Mouse (Mus musculus) heart, postnatal 36 days (tissue): ENCODE measurements around the gene Hbb-bs. TPM values are rescaled to one million over a fixed set of nuclear protein-coding genes. Genes with fewer than 3 reads are reported as not detected.
A peak's percentile ranks its signal among the peaks of the same experiment; 100 is the strongest.
"Not testable (repeated sequence)": the region's sequence is repeated elsewhere in the genome, so short reads cannot be mapped to it uniquely, and the experiment has no call there.

ENCODE experiments used
- DNase-seq, 2 experiments: peaks; one replicate each; pipeline ENCODE4 v3.0.0; 2021 to 2022
- intact Hi-C: fragments of 180-260 bp; cut with DNase I; formaldehyde crosslinking; loops from one replicate; pipeline ENCODE4 v1.15.1; 2025
- total RNA-seq, 2 experiments: library from RNA; stranded (reverse); gene quantifications; 2 replicates each; pipeline ENCODE4 v1.2.3; 2021

The Hbb-bs gene
- over 10,000 TPM in 1 of 2 experiments, 1,000 to 10,000 TPM in 1; 9,168 to 11,645 TPM for total RNA-seq

DNA sequence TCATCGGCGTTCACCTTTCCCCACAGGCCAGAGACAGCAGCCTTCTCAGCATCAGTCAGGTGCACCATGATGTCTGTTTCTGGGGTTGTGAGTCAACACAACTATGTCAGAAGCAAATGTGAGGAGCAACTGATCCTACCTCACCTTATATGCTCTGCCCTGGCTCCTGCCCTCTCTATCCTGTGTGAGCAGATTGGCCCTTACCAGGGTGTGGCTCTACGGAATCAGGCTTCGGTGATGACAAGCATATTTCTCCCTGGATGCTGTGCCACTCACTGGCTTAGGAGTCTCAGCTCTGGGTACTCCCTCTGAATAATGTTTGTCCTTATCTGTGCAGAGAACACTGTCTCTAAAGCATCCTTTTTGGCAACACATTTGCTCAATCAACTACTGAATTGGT is at the start of gene Hbb-bs:
Hbb-bs (minus strand) TSS at position 289 of the 400 bp plus-strand sequence.
- no peak for DNase-seq
- intact Hi-C loops: no loop called here

DNA sequence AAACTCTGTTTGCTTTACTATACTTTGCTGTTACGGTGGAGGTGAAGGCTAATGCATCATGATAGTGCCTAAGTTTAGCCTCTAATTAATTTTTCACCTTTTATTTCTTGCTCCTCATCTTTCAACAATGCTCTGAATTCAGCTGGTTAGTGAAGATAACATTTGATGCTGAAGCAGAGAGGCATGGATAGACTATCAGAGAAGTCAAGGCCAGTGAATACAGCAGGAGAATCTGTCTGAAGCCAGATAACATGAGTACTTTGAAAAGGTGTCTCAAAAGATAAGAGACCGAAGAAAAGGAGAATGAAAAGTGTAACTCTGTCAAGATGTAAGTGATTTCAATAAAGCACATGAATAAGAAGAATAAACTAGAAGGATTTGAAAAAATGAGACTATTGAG is 49.2 kb upstream of the Hbb-bs start:
- DNase-seq: no peak
- intact Hi-C loops: no loop called here

DNA sequence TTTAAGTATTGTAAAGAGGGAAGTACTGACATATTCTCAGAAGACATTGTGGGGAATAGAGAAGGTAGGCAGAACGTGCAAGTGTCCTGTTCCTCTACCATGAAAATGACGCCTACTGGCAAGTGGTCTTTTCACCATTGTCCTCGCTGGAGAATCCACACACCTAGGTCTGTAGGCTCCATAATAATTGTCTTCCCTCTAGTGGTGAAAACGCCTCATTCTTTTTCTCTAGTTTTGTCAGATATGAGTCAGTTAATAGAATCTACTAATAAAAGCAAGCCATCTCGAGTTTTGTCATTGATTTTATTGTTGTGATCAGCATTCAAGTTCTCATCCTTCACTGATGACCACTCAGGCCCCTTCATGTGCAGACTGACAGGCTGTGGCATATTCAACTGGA is 46.6 kb upstream of the Hbb-bs start:
- intact Hi-C loops: loop anchor here (5.0 kb wide), 1 partner anchor 82 kb away; the partner anchor contains the start of gene Olfr67
- no peak for DNase-seq

DNA sequence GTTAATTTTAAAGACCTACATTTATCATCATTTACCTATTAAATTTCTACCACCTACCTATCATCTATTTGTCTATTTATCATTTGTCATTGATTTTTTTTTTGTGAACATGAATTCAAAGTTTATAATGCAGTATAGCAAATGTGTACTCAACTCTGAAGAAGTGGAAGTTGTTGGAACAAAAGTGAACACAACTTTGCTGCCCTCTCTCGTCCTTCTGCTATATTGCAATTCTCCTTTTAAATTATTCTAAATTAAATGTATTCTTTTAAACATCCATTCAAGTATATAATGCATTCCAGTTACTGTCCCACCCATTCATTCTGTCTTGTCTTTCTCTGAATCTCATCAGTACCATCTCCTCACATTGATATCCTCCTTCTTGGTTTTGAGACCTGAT is 45.2 kb upstream of the Hbb-bs start:
- DNase-seq: no peak
- intact Hi-C loops: loop anchor here (5.0 kb wide), 1 partner anchor 81 kb away; the partner anchor contains the start of gene Olfr67

DNA sequence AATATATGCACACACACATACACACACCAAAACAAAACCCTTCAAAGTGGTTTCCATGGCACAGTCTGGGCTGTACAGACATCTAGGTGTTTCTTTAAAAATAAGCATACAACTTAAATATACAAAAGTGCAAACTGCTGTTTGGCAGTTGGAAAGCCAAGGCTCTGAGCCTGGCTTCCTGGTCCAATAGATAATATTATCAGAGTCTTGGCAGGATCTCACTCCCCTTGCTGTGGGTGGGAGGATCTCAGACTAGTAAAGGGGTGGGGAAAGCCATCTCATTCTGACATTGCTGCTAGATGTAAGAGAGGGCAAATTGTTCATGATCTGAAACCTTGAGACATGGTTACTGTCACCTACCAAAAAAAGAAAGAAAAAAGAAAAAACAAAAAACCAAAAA is 42.8 kb upstream of the Hbb-bs start:
- no peak for DNase-seq
- intact Hi-C loops: loop anchor here (5.0 kb wide), 1 partner anchor 78 kb away; the partner anchor contains the start of gene Olfr67

DNA sequence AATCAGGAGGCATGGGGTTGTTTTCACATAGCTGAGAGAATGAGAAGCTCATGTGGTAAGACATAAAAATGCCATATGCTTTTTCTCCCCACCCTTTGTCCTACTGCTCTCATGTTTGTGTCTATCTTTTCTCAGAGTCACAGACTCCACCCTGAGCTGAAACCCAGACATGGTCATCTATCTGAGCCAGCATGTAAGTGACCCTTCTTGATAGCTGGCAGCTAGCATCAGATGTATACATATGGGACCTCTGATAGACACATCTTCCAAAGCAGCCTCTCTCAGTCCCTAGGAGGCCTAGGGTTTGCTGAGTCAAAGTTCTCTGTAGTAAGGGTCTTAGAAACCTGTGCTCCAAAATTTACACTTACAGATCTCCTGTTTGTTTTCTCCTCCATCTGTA is 37.8 kb upstream of the Hbb-bs start:
- intact Hi-C loops: no loop called here
- DNase-seq: no peak

DNA sequence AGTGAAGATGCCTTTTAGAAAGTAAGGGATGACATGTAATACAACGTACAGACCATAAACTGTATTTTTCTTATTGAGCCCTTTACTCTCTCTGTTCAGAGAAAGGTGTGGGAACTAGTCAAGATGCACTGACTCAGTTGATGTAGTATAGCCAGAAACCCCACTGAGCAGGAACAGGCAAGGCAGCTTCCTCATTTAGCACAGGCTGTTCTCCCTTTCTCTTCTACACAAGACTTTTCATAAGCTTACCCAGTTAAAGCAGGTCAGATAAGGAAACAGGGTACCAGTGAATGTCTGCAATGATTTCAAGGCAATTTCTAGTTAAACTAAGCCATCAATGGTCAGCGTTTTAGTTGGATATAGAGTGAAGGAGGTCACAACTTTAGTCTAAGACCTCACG is 33.6 kb upstream of the Hbb-bs start:
- DNase-seq: no peak
- intact Hi-C loops: no loop called here

DNA sequence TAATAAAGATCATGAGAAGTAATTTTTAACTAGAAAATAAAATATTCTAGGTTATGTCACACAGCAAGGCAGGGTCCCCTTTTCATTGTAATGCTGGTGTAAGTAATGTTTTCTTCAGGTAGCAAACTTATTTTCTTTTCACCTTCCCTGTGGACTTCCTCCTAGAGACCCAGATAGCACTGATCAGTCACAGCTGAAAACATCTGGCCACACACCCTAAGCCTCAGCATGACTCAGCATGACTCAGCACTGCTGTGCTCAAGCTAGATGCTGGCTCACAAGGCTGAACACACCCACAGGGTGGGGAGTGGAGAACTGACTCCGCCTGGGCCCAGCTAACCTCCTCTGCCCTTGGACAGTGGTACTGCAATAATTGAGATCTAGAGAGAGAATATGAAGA is 33.0 kb upstream of the Hbb-bs start:
- intact Hi-C loops: no loop called here
- peak; percentile 18 to 38 for DNase-seq

DNA sequence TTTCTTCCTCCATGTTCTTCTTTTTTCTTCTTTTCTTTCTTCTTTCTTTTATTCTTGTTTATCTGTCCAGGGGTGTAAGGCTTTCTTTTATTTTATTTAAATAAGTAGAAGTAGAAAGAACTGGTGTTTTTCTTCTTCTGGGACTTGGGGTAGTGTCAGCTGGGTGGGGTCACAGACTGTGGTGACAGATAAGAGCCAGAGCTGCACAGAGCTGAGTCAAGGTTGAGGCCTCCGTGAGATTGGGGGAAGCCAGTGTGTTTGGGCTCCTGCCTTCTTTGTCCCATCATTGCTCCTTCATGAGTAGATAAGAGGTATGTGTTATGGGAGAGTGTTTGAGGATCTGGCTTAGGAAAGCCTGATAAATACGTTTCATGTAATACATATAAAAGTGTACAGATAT is 31.2 kb upstream of the Hbb-bs start:
- DNase-seq: no peak
- intact Hi-C loops: no loop called here

DNA sequence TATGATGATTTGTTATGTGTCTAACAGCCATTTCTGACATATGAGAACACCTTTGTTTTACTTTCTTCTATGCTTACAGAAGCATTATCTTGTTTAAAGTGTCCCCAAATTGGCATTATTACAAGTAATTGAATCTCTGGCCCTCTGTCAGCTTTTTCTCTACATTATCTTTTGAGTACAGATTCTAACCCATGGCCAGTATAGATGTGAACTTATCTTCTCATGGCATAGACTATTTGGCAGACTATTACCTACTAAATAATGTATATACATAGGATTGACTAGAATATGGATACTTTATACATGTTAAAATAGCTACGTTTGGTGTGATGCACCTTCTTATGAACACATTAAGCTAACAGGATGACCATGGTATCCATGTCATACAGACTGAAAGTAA is 26.8 kb upstream of the Hbb-bs start:
- intact Hi-C loops: no loop called here
- DNase-seq: no peak

DNA sequence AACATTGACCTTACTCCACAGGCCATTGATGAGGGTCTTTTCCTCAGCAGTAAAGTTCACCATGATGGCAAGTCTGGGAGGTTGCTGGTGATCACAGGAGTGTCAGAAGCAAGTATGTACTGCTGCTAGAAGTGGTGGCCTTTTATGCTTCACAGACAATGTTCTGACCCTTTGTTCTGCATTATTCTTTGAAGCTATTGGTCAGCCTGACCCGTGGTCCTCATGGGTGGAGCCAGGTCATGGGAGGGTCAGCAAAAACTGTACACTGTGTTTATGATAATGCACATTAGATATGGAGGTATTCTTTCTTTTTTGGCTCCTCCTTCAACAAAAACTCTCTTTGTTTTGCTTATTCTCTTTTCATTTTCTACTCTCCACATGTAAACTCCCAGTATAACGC is 25.2 kb upstream of the Hbb-bs start, which contains the start of gene Hbb-y:
Hbb-y (minus strand) TSS at position 127 of the 400 bp plus-strand sequence.
- no peak for DNase-seq
- intact Hi-C loops: no loop called here

DNA sequence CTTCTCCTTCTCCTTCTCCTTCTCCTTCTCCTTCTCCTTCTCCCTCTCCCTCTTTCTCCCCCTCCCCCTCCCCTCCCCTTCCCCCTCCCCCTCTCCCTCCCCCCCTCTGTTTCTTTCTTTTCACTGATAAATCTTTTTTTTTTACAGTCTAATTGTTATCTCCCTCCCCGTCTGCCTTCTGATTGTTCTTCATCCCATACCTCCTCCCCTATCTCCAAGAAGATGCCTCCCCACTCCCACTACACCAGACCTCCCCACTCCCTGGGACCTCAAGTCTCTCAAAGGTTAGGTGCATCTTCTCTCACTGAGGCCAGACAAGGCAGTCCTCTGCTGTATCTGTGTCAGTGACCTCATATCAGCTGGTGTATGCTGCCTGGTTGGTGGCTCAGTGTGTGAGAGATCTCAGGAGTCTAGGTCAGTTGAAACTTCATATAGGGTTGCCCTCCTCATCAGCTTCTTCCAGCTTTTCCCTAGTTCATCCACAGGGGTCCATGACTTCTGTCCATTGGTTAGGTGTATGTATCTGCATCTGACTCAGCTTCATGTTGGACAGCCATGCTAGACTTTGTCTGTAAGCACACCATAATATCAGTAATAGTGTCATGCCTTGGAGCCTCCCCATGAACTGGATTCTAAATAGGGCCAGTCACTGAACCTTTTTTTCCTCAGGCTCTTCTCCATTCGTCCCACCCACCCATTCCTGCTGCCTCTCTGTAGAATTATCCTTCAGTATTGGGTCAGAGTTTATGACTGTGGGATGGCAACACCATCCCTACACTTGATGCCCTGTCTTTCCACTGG is 16.8 kb upstream of the Hbb-bs start:
- no peak for DNase-seq
- intact Hi-C loops: no loop called here

DNA sequence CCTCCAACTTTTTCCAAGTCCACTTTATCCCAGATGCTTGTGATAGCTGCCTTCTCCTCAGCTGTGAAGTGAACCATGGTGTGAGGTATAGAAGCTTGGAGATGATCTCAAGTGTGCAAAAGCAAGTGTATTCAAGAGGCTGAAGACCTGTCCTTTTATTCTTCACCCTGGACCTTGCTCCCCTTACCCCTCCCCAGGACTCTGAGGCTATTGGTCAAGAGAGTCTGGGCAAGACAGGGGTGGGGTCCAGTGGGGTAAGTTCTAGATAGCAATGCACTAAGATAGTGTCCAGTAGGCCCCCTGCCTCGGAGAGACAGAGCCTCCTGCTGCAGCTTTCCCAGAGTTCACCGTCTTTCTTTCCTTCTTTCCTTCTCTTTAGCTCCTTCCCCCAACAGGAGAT is 15.1 kb upstream of the Hbb-bs start, which contains the start of gene Hbb-bh1:
Hbb-bh1 (minus strand) TSS at position 131 of the 400 bp plus-strand sequence.
- DNase-seq: no peak
- intact Hi-C loops: no loop called here

DNA sequence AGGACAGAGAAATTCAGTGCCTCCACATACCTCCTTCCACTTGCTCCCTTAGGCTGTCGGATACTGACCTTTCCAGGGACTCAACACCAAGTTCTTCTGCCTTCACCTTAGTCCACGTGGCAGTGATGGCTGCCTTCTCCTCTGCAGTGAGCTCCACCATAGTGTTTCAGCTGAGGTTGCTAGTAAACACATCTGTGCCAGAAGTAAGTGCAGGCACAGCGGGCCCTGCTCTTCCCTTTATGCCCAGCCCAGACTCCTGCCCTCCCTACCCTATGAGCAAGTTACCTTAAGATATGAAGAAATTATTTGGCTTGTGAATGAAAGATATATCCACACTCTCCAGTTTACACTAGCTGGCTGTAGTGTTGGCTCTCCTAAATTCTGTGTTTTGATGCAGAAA is 12.4 kb upstream of the Hbb-bs start, which contains the start of gene Hbb-bh2:
Hbb-bh2 (minus strand) TSS at position 253 of the 400 bp plus-strand sequence.
- no peak for DNase-seq
- intact Hi-C loops: no loop called here

DNA sequence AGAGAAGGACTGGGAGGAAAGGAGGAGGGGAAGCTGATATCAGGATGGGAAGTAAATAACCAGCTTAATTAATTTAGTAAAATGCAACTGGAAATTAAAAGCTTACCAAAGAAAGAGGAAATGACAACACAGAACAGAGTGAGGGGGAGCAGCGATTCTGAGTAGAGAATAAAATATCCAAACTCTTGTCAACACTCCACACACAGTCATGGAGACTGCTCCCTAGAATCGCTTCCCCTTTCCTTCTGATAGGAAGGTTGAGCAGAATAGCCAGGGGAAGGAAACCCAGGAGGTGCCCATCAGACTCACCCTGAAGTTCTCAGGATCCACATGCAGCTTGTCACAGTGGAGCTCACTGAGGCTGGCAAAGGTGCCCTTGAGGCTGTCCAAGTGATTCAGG is 757 bp downstream of the Hbb-bs start:
- intact Hi-C loops, DNase-seq: not testable (repeated sequence)

DNA sequence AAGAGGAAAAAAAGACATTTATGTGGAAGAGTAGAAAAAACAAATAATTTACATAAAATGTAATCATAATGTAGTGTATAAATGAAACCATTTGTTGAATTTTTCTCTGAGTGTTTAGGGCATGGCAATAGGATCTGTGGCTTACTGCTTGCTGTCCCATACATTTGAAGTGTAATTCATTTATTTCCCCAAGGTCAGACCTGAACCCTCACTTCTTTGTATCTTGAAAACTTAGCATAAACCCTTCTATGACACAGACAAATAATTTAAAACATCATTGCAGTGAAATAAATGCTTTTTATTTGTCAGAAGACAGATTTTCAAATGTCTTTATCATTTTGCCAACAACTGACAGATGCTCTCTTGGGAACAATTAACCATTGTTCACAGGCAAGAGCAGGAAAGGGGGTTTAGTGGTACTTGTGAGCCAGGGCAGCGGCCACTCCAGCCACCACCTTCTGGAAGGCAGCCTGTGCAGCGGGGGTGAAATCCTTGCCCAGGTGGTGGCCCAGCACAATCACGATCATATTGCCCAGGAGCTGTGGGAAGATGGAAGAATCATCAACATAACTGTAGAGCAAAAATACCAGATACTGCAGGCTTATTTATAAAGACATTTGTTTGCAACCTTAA is 1.5 kb downstream of the Hbb-bs start:
- no peak for DNase-seq
- intact Hi-C loops: no loop called here

DNA sequence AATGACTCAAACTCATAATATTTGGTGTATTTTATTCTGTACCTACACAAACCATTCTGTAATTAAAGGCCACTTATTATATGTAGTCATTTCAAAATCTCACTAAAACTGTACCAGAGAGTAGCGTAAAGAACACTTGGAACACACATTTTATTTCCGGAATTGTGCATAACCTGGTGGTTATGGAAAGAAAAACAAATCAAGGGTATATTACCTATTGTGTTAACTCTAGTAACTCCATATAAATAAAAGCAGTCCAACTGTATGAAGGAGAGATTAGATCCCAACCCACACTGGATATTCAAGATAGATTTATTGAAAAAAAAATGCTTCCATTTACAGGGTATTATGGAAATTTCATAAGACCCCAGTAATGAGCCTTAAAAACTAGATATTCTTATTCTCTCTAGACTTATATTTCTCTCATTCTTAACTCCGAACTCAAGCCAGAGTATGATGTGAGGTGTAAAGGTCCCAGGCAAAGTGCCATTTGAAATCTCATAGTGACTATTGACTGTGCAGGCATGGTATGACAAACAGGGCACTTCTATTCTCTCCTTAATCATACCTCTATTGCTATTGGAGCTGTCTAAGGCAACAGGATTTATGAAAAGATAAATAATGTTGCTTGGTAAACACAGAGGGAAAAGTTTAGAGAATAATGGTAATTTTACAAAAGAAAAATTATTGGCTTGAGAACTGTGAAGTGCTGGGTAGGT is 2.2 kb downstream of the Hbb-bs start:
- intact Hi-C loops: no loop called here
- no peak for DNase-seq

DNA sequence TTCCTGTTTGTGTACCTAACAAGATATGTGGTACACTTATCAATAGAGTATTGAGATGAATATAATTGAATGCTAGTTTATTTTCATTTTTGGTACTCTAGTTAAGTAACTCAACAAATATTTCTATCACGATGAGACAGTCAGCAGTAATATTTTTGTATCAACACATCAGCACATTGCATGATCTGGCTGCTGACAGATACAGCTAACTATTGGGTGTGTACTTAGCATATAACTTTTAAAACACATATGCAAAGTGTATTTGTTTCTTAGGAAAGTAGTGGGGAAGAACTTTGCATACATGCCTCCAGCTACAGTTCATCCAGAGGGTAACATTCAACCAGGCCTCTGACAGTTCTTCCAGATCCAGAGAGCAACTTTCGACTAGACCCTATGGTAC is 3.3 kb downstream of the Hbb-bs start:
- intact Hi-C loops: no loop called here

DNA sequence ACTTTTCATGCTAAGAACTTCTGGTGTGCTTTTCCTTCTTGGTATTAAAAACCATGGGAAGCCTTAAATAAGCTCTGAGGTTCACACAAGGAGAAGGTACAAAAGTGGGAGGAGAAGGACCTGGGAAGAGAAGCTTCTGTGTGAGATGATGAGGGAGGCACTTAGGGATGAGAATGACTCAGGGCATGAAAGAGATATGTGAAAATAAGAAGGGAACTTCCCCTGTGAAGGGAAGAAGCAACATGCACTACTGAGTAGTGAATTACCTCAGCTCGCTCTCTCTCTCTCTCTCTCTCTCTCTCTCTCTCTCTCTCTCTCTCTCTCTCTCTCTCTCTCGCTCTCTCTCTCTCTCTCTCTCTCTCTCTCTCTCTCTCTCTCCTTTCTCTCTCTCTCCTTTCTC is 12.8 kb downstream of the Hbb-bs start:
- DNase-seq, intact Hi-C loops: not testable (repeated sequence)

More for the DNA sequence above, 3.3 kb downstream of the Hbb-bs start:
- DNase-seq: no peak

DNA sequence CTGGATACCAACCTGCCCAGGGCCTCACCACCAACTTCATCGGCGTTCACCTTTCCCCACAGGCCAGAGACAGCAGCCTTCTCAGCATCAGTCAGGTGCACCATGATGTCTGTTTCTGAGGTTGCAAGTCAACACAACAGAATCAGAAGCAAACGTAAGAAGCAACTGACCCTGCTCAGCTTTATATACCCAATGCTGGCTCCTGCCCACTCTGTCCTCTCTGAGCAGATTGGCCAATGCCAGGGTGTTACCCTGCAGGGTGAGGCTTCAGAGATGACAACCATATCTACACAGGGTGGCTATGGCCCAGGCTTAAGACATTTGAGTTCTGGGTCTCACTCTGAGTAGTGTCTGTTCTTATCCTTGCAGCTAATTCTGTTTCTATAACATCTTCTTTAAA is 14.1 kb downstream of the Hbb-bs start, which contains the start of gene Hbb-bt:
Hbb-bt (minus strand) TSS at position 231 of the 400 bp plus-strand sequence.
- DNase-seq: no peak
- intact Hi-C loops: no loop called here

DNA sequence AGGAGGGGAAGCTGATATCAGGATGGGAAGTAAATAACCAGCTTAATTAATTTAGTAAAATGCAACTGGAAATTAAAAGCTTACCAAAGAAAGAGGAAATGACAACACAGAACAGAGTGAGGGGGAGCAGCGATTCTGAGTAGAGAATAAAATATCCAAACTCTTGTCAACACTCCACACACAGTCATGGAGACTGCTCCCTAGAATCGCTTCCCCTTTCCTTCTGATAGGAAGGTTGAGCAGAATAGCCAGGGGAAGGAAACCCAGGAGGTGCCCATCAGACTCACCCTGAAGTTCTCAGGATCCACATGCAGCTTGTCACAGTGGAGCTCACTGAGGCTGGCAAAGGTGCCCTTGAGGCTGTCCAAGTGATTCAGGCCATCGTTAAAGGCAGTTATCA is 14.7 kb downstream of the Hbb-bs start:
- DNase-seq, intact Hi-C loops: not testable (repeated sequence)
